Mouse (Mus musculus) testis, adult 2 months (tissue): ENCODE data around the gene Ppat.

Experiments used
- CTCF ChIP-seq: fragments of 200-500 bp; IDR thresholded peaks from 2 replicates; pipeline ENCODE4 v1.5.1; 2012; ENCODE audit warnings: low read depth, mild to moderate bottlenecking, inconsistent platforms, low read length, moderate library complexity; ENCODE audit not compliant: control insufficient read depth, insufficient read depth, insufficient replicate concordance
- POLR2A ChIP-seq: fragments of 200-500 bp; IDR thresholded peaks from 2 replicates; pipeline ENCODE4 v1.6.1; 2012; ENCODE audit warnings: low read depth, mild to moderate bottlenecking, inconsistent platforms, low read length, moderate library complexity; ENCODE audit not compliant: control insufficient read depth

- TF ChIP-seq CTCF (no peak), POLR2A (no peak)
These were observed 22.0 kb downstream of the Ppat start for GRCm38 (mm10) chr5:76929180-76929877.
